Mouse (Mus musculus): Measurements from ENCODE around the gene Tex2.

GRCm38 (mm10) chr11:106583801-106584200 is 29.4 kb downstream of the Tex2 start:
- TF ChIP-seq ZKSCAN1 (IDR thresholded peaks at IDR 0.05; ENCODE audit: borderline replicate concordance, low read depth, low read length) = no peak
- no peak for TF ChIP-seq SIN3A (IDR thresholded peaks at IDR 0.05; ENCODE audit: low read length)
- TF ChIP-seq CTCF (conservative IDR thresholded peaks at IDR 0.05 in 1 of 2, IDR thresholded peaks at IDR 0.05 in 1 of 2; ENCODE audit: low read depth in 2 of 2, low read length in 2 of 2) = no peak
- no peak for TF ChIP-seq E2F4 (IDR thresholded peaks at IDR 0.05; ENCODE audit: insufficient replicate concordance, low read depth, low read length)

All from CH12.LX (cell line).